Mouse (Mus musculus): ENCODE data around the gene Serpinb7.
A peak's percentile ranks its signal among the peaks of the same experiment; 100 is the strongest.

The Serpinb7 gene

GRCm38 (mm10) chr1:107399355-107399754, at the start of gene Serpinb7:
Serpinb7 (plus strand) TSS chr1:107399655.
- DNase-seq (ENCODE audit: low spot score): no peak

- no peak for DNase-seq (ENCODE audit: low spot score)
These were observed 49.1 kb upstream of the Serpinb7 start for GRCm38 (mm10) chr1:107350392-107350791.

DNA sequence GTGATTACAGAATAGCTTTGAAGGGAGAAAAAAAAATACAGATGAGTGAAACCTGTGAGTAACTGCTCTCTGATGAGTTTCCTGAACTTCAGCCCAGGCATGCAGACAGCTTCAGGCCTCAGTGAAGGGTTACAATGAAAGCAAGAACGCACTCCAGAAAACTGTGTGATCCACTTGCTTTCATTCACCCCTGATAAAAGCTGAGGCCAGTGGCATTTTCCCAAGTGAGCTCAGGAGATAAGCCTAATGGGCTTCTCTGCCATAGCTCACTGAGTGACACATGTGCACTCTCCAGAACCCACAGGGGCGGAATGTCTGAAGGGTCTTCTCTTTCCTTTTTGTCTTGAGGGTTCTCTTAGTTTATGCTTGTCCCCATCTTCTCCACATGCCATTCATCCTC, 48.3 kb upstream of the Serpinb7 start:
- no peak for DNase-seq (ENCODE audit: low spot score)

- no peak for DNase-seq (ENCODE audit: low spot score)
These were observed 46.4 kb upstream of the Serpinb7 start for GRCm38 (mm10) chr1:107353046-107353445.

GRCm38 (mm10) chr1:107360898-107361297, 38.6 kb upstream of the Serpinb7 start, which contains the start of gene Serpinb11:
Serpinb11 (plus strand) TSS chr1:107361198.
- DNase-seq (ENCODE audit: low spot score): no peak

DNA sequence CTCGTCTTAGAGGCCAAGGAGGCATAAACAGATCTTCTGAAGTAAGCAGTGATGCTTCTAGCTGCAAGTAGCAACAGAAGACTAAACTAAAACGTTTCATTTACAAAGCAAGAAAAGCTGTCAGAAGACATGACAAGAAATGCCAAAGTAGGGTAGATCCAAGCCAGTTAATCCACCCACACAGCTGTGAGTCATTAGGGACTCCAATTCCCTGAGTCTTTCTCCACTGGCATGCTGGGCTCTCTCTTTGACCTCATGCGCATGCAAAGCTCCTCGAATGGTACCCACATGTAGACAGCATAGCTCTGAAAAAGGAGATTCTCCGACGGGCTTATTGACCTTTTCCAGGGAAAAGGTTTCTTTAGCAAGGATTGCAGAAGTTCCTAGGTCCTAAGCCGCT, 33.5 kb upstream of the Serpinb7 start:
- no peak for DNase-seq (ENCODE audit: low spot score)

- no peak for DNase-seq (ENCODE audit: low spot score)
These were observed 30.5 kb upstream of the Serpinb7 start for GRCm38 (mm10) chr1:107368944-107369343.

GRCm38 (mm10) chr1:107376952-107377351, 22.5 kb upstream of the Serpinb7 start:
- no peak for DNase-seq (ENCODE audit: low spot score)

- DNase-seq (ENCODE audit: low spot score): no peak
These were observed 21.1 kb upstream of the Serpinb7 start for GRCm38 (mm10) chr1:107378368-107378767.

DNA sequence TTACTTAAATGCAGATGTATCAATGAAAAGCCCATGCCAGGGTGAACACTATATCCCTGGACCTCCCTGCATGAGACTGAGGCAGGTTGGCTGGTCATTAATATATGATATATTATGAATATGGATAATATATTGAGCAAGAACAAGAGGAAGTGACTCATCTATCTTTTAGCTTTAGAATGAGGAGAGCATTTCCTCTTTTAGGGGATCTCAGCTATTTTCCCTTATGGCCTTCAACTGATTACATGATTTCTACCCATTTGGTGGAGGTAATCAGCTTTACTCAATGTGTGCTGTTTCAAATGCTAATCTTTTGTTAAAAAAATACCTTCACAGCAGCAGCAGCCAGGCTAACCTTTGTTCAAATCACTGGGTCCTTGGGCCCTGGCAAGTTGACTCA, 18.0 kb upstream of the Serpinb7 start:
- DNase-seq (ENCODE audit: low spot score): no peak

DNA sequence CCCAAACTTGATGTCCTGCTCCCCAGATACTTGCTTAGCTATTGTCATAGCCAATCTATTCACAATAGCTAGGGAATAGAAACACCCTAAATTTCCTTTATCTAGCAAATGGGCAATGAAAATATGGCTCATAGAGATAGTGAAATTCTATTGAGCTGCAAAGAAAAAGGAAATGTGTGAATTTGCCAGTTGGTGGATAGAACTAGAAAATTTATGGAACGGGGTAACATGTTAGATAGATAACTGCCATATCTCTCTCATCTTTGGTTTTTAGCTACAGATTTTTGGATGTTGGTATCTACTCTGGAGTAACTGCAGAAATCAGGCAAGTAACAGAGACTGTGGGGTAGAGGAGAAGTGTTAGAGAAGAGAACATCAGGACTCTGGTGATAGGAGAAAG, 17.1 kb upstream of the Serpinb7 start:
- no peak for DNase-seq (ENCODE audit: low spot score)

DNA sequence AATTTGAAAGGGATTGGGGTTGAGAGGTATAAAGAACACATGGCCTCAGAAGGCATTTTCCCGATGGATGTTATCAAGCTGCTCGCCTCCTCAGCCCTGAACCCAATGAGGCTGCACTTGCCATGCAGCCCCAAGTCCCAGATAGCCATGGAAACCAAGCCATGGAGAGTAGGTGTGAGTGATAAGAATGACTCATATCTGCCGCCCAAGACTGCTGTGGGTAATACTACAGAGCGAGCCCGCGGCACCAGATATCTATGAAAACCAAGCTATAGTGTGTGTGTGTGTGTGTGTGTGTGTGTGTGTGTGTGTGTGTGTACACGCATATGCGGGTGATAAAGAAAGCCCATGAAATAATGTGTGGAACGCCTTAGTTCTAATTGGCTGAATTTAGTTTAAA, 14.9 kb upstream of the Serpinb7 start:
- DNase-seq (ENCODE audit: low spot score): no peak

- no peak for DNase-seq (ENCODE audit: low spot score)
These were observed 9.7 kb upstream of the Serpinb7 start for GRCm38 (mm10) chr1:107389753-107390152.

GRCm38 (mm10) chr1:107397481-107397880, 2.0 kb upstream of the Serpinb7 start:
- DNase-seq (ENCODE audit: low spot score): no peak

- DNase-seq (ENCODE audit: low spot score): no peak
These were observed 2.6 kb downstream of the Serpinb7 start for GRCm38 (mm10) chr1:107402082-107402481.

- no peak for DNase-seq (ENCODE audit: low spot score)
These were observed 15.2 kb downstream of the Serpinb7 start for GRCm38 (mm10) chr1:107414650-107415049.

- DNase-seq (ENCODE audit: low spot score): no peak
These were observed 23.0 kb downstream of the Serpinb7 start for GRCm38 (mm10) chr1:107422487-107422886.

GRCm38 (mm10) chr1:107431253-107431652, 31.8 kb downstream of the Serpinb7 start:
- no peak for DNase-seq (ENCODE audit: low spot score)

GRCm38 (mm10) chr1:107435528-107435927, 36.1 kb downstream of the Serpinb7 start:
- DNase-seq (ENCODE audit: low spot score): no peak

DNA sequence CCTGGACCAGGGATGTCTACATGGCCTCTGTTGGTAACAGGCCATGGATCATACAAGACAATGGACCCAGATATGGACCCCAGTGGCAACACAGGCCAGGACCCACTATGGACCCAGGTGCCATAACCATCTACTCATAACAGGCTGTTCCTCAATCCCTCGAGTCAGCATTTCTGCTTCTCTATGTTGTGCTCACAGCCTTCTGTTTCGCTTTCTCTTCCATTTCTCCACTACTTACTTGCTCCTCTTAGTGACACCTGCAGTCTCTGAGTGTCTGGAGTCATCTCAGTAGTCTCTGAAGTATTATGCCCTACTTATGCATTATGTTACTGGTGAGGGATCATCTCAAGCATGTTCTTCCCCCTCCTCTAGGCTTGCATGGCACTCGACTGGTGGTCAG, 40.0 kb downstream of the Serpinb7 start:
- no peak for DNase-seq (ENCODE audit: low spot score)

GRCm38 (mm10) chr1:107445352-107445751, 45.9 kb downstream of the Serpinb7 start:
- DNase-seq (ENCODE audit: low spot score): no peak

GRCm38 (mm10) chr1:107447228-107447931, 47.9 kb downstream of the Serpinb7 start:
- DNase-seq (ENCODE audit: low spot score): no peak

DNA sequence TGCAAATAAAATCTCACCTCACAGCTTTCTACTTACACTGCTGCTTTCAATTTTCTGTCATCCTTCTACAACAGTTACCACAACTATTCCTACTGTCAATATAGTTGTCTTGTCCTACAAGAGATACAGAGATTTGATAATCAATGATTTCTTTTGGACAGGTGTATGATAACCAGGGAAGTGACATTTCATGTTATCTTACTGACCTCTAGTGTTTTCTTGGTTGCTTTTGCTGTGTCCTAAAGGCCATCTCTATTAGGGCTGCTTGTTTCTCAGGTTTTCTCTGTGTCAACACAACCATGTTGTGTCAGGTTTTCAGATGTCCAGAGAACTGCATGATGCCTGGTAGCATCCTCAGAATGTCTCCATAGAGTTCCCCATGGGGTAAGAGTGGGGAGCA, 80.5 kb downstream of the Serpinb7 start:
- DNase-seq (ENCODE audit: low spot score): no peak

DNA sequence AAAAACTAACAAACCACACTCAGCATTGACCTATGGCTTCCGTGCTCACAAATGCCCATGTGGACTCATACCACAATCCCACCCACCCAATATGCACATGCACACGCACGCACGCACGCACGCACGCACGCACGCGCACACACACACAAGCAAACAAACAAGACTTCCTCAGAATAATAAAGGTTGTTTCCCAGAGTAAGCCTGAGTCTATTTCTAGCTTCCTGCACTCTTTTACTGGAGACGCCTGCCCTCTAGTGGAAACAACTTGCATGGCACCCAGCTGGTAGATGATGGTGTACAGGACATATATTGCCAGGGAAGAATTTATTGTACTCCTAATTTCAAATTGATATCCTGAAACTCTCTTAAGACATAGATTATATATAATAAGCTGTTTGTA, 82.0 kb downstream of the Serpinb7 start:
- peak; percentile 10 for DNase-seq (ENCODE audit: low spot score)
